14 mouse cellular contexts compared by ENCODE assay signal in the genomic region with DNA sequence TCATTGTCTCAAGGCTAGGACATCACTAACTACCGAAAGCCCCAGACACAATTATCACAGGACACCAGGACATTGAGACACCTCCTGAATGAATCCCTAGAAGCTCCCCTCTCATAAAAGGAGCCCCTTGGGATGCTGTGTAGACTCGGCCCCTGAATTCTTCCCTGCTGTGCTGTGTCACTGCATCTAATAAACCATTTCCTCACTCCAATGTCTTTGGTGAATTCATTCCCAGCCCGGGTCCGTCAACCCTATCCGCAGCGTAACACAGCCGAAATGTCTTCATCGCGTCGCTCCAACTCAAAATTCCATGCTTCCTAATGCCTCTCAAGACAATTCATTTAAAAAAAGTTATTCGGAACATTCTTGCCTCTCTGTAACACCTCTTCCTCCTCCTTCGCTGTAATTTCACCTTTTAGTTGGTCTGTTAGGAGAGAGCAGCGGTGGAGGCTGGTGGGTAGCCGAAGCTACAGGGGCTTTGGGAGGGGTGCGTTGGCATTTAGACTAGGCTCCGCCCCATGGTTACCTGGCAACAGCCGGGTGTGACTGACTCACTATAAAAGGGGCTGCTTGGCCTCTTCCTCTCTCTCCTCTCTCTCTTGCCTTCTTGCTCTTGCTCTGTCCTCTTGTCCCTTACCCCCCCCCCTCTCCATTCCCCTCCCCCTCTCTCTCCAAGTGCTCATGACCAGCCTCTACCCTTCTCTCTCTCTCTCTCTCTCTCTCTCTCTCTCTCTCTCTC. TPM values are rescaled to one million over a fixed set of nuclear protein-coding genes. Genes with fewer than 3 reads are reported as not detected.
A peak's percentile ranks its signal among the peaks of the same experiment; 100 is the strongest.
DNase-seq lines count a peak whose midpoint lies in the region; ATAC-seq lines count a peak whose summit lies in the region.
"Had no signal": no experiment of that assay in that cellular context is flagged by ENCODE, and none has a peak within 500 bp of the region (broad histone marks: within the 10 kb centered on the region; RNA-seq: fewer than 3 reads in every experiment).

No protein-coding gene starts in this region.

- H3K27ac ChIP-seq in limb, embryonic 13.5 days = no peak overlapping the region
- H3K27ac ChIP-seq: heart, embryonic 10.5 days; lung, embryonic 15.5 days had no signal

- H3K27me3 ChIP-seq in limb, embryonic 13.5 days = no peaks in the 10 kb centered on the region
- H3K27me3 ChIP-seq: lung, embryonic 15.5 days had no signal

- intact Hi-C loops in heart, postnatal 36 days (cut with DNase I) = no loop called here

- H3K36me3 ChIP-seq in limb, embryonic 13.5 days = no peaks in the 10 kb centered on the region
- H3K36me3 ChIP-seq: heart, embryonic 10.5 days; lung, embryonic 15.5 days had no signal

- 0 out of 2 replicates have a peak, but pooled peaks have one; percentile 64 for ATAC-seq in limb, embryonic 13.5 days (ENCODE audit: low FRiP score, low read depth)
- ATAC-seq: forebrain, embryonic 14.5 days had no signal

- 0 out of 2 replicates have a peak overlapping the region, but pooled peaks have one; percentile 4 for H3K4me2 ChIP-seq in limb, embryonic 13.5 days (replicated peaks)
- H3K4me2 ChIP-seq: lung, embryonic 15.5 days had no signal

- H3K9ac ChIP-seq in limb, embryonic 13.5 days = no peak overlapping the region
- H3K9ac ChIP-seq: lung, embryonic 15.5 days had no signal

- H3K4me3 ChIP-seq in limb, embryonic 13.5 days = no peak overlapping the region
- H3K4me3 ChIP-seq: heart, embryonic 10.5 days; lung, embryonic 15.5 days had no signal

- H3K9me3 ChIP-seq in limb, embryonic 13.5 days = no peaks in the 10 kb centered on the region
- H3K9me3 ChIP-seq: heart, embryonic 10.5 days; lung, embryonic 15.5 days had no signal

- H3K4me1 ChIP-seq in limb, embryonic 13.5 days = peaks cover 22% of the 10 kb centered on the region

- peak; percentile 61 for DNase-seq in heart, adult 11 months
- DNase-seq in heart, postnatal 36 days = no peak
- DNase-seq in embryo, embryonic 10.5 days (ENCODE audit: low spot score) = peak; percentile 56
- DNase-seq in retina, postnatal 1 day = peak; percentile 51
- no peak for DNase-seq in MN1 (ENCODE audit: low spot score)
- DNase-seq in cerebellum, postnatal 14 days = no peak
- DNase-seq in left cerebral cortex, adult 8-10 months (ENCODE audit: low spot score in 2 of 2) = no peak
- DNase-seq: cerebellum, postnatal 25 days had no signal

- WGBS in limb, embryonic 13.5 days = 61% methylated on average over 17 of the region's 17 CpGs

RNA-seq across cellular contexts. Expression of gene 1700012B07Rik, which starts 25.6 kb away (rescaled TPM):
- not detected for total RNA-seq in heart, postnatal 36 days (2021)
- not detected in 2 replicates for polyA plus RNA-seq in limb, embryonic 13.5 days (2015; fragmentation: Nextera tagmentation; extraction: Ambion mirVana)
- total RNA-seq in left cerebral cortex, adult 8-10 months (2022) = not detected
- total RNA-seq: layer of hippocampus, adult 8-10 months had no signal
- polyA plus RNA-seq: forebrain, embryonic 14.5 days; heart, embryonic 10.5 days; intestine, embryonic 14.5 days; lung, embryonic 15.5 days had no signal

Comparison
In these comparisons a context has a peak if more than half of its experiments do, and no peak if none do; other contexts are left out.
1. DNase-seq: peak in heart, adult 11 months (single experiment), embryo, embryonic 10.5 days (single experiment) and retina, postnatal 1 day (single experiment); none in heart, postnatal 36 days (0 of 2), MN1 (single experiment), cerebellum, postnatal 14 days (0 of 2) and left cerebral cortex, adult 8-10 months (0 of 2).